Mouse (Mus musculus) adrenal gland, postnatal 14 days (tissue): ENCODE data around the gene Tdgf1. TPM values are rescaled to one million over a fixed set of nuclear protein-coding genes. Genes with fewer than 3 reads are reported as not detected.

ENCODE experiments used
- DNase-seq: peaks from one replicate; pipeline ENCODE4 v3.0.0; 2021; ENCODE audit warnings: mixed read lengths
- microRNA-seq, 2 experiments: library from miRNA; unstranded; fragments of <30 nt; microRNA quantifications; one replicate each; pipeline ENCODE4 v1.2.0; 2021
- total RNA-seq: library from RNA; stranded (reverse); gene quantifications from 2 replicates; pipeline ENCODE4 v1.2.3, GENCODE M21; 2021

Tdgf1 gene
- total RNA-seq, 1 experiment from 2014 or later = not detected

DNA sequence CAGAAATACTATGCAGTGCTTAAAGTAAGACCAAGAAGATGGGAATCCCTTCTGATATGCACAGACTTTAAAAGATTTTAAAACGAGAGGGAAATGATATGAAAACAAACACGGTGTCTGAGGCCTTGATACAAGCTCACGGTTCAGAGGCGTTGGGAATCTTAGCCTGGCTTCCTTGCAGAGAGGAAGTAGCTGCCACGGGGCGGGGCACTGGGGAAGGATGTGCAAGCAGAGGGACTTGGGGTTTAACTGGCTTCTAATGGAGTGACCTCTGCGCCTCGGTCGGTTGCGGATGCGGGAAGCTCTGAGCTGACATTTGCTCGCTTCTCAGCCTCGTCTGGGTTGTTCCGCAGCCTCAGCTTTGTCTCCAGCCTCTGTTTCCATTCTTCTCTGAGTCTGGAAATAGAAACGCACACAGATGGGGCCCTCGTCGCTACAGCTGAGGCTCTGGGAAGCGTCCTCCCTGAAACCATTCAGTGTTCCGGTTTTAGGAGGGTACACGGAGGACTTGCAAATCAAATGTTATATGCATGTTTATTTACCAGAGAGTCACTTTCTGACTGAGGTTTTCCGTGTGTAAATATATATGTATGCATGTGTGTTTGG, 31.2 kb downstream of the Tdgf1 start:
- no peak for DNase-seq

DNA sequence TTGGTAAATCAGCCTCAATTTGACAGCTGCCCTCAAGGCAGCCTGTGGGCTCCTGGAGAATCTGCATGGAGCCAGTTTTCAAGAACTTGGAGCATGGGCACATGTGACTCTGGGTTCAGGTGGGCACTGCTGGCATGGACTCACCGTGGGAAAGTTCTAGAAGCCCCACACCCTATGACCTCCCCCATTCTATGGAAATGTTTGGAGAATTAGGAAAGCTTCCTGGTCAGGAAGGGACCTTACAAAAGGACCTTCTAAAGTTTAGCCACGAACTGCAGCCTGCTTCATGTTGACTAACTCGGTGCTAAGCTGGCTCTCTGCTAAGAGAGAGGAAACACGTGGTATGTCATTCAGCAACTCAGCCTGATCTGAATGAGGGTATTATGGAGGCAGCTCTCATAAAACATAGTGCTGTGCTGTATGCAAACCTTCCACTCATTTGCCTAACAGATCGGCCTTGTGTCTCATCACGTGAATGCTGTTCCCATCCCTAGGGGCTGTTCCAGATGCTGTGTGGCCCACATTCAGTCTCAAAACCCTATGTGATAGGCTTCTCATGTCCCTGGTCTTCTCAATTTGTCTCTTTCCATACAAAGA, 36.5 kb downstream of the Tdgf1 start:
- no peak for DNase-seq

- no peak for DNase-seq
Measured at GRCm38 (mm10) chr9:110908631-110909016, 37.3 kb downstream of the Tdgf1 start.

- DNase-seq = no peak
Measured at GRCm38 (mm10) chr9:110907838-110908630, 37.9 kb downstream of the Tdgf1 start.

- no peak for DNase-seq
Measured at GRCm38 (mm10) chr9:110907201-110907837, 38.6 kb downstream of the Tdgf1 start.

DNA sequence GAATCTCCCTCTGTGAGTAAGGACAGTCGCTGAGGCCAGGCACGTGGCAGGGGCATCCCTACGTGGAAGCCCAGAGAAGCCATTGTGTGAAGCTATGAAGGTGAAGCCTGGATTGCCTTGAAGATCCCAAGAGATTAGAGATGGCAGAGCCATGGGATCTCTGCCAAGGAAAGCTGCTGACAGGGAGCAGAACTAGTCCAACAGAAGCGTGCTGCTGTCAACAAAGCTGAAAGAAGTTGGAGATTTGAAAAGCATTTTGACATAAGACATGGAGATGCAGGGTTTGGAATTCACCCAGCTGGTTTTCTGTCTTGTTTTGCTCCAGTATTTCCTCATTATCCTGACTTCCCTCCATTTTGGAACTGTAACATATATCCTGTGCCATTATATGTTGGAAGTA, 43.7 kb downstream of the Tdgf1 start:
- peak; percentile 42 for DNase-seq

DNA sequence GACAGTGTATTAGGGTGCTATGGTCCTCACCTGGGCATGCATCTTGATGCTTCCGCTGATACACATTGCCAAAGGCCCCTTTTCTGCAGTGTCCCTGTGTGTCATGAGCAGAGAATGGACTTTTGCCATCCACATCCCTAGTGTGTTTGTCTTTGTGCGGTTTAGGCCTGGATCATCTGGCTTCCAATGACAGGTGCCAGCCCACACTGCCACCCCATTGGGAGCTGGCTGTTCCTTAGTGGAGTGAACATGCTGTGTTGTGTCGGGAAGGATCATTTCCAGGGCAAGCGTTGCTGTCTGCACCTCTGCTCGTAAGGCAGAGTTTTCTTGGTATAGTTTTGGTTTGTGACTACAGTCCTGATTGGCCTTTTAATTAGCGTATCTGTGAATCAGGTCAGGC, 44.8 kb downstream of the Tdgf1 start:
- no peak for DNase-seq

DNA sequence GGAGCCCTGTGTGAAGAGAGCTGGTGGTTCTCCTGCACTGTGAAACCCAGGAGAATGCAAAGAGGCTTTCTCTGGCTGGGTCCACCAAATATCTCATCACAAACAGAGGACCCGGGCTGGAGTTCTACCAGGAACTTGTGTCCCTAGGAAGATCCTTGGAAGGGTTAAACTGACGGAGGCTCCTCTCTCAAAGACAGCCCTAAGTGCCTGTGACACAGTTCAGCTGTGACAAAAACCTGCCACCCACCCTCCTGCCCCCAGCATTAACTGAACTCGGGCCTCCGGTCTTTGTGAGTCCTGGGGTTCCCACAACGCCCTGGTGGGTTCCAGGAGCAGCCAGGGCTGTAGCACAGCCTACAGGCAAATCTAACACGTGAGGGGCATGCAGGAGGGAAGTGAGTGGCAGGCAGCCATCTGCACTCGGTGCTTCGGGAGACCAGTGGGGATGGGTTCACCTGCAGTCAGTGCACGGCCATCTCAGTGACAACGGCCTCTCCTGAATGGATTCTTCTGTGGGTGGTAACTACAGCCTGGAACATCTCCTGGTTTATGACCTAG, 46.4 kb downstream of the Tdgf1 start:
- no peak for DNase-seq

- DNase-seq = no peak
Measured at GRCm38 (mm10) chr9:110896595-110896994, 49.4 kb downstream of the Tdgf1 start.

- DNase-seq = no peak
Measured at GRCm38 (mm10) chr9:110895994-110896393, 50.0 kb downstream of the Tdgf1 start.

GRCm38 (mm10) chr9:110895507-110895906, 50.5 kb downstream of the Tdgf1 start:
- no peak for DNase-seq

DNA sequence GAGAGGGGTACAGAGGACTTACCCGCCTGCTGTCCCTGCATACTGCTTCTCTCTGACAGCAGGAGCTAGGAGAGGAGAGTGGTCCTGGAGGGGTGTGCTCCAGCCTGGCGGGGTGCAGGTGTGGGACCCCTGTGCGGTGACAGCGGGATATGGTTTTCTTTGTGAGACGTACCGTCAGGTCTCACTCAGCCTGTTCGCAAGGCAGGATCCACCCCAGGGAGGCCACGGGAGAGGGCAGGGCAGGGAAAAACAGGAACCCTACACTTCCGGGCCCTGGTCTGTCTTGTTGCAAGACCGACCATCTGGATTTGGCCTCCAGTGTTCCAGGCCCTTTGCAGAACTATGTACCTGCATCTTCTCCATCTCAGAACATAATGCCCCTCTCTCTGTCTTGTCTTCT, 52.5 kb downstream of the Tdgf1 start:
- DNase-seq = no peak

DNA sequence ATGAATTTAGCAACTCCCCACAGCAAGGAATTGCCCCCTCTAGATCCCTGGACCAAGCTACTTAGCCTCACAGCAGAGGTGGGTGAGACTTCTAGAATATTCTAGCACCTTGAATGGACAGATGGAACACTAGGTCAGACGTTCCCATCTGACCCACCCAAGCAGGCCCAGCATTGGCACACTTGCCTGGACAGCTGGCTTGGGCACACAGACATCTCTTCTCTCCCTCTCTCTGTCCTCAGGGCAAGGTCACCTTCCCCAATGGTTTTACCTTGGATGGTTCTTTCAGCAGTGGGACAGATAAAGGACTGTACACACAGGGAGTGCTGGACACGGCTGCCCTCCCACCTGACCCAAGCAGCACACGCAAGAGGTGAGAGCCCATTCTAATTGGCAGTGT, 53.4 kb downstream of the Tdgf1 start:
- no peak for DNase-seq

- DNase-seq = no peak
Measured at GRCm38 (mm10) chr9:110891077-110891828, 54.7 kb downstream of the Tdgf1 start.

- no peak for DNase-seq
Measured at GRCm38 (mm10) chr9:110890026-110890783, 55.8 kb downstream of the Tdgf1 start.

Small RNA genes lying within 50 kb of the gene (microRNA-seq; reads per million reads assigned to microRNA genes)
- gene Gm24269 = 0 reads per million in 2 experiments

Other genes with a start within 250 kb of the Tdgf1 start
- gene Myl3, start 204.3 kb downstream of the Tdgf1 start, total RNA-seq = 0.37 TPM in 1 of 2 replicates, not detected in the other
- gene Pth1r, start 199.0 kb downstream of the Tdgf1 start, total RNA-seq = 6.9 and 9.0 TPM in 2 replicates
- gene Prss42, start 148.0 kb downstream of the Tdgf1 start, total RNA-seq = not detected in 2 replicates
- not detected in 2 replicates for gene Prss44, start 132.2 kb downstream of the Tdgf1 start, total RNA-seq
- not detected in 2 replicates for gene Prss43, start 119.5 kb downstream of the Tdgf1 start, total RNA-seq
- not detected in 2 replicates for gene Prss45, start 111.6 kb downstream of the Tdgf1 start, total RNA-seq
- gene Prss46, start 101.7 kb downstream of the Tdgf1 start, total RNA-seq = not detected in 2 replicates
- gene Prss50, start 88.2 kb downstream of the Tdgf1 start, total RNA-seq = 0.37 TPM in 1 of 2 replicates, not detected in the other
- 17.1 and 21.3 TPM in 2 replicates for gene Als2cl, start 66.3 kb downstream of the Tdgf1 start, total RNA-seq
- gene Tmie, start 66.0 kb downstream of the Tdgf1 start, total RNA-seq = 2.2 and 3.5 TPM in 2 replicates
- gene Fam240a, start 29.3 kb downstream of the Tdgf1 start, total RNA-seq = not detected in 2 replicates
- 3.3 and 4.1 TPM in 2 replicates for gene Lrrc2, start 5.4 kb upstream of the Tdgf1 start, total RNA-seq
- 3.5 and 10.0 TPM in 2 replicates for gene Rtp3, start 44.4 kb upstream of the Tdgf1 start, total RNA-seq
- gene Ltf, start 73.1 kb upstream of the Tdgf1 start, total RNA-seq = 2.6 and 7.3 TPM in 2 replicates
- gene Ccrl2, start 111.4 kb upstream of the Tdgf1 start, total RNA-seq = 5.5 and 8.9 TPM in 2 replicates
- gene Lrrfip2, start 171.4 kb upstream of the Tdgf1 start, total RNA-seq = 48.5 and 54.5 TPM in 2 replicates